Mouse (Mus musculus): ENCODE measurements around the gene Med26. TPM values are rescaled to one million over a fixed set of nuclear protein-coding genes. Genes with fewer than 3 reads are reported as not detected.

The Med26 gene
- 10 to 100 TPM; 12.0 to 13.2 TPM for total RNA-seq (2021)
- long read RNA-seq, experiment 1, partial matches to known transcripts = 0 of 1 reads
- long read RNA-seq, experiment 1, other reads (novel, unspliced or antisense) = 1 of 1 reads
- long read RNA-seq, experiment 2, transcript Med26-201 (3 exons, 2,997 nt) = major isoform, 9 of 16 reads
- long read RNA-seq, experiment 2, partial matches to known transcripts = 0 of 16 reads
- long read RNA-seq, experiment 2, other reads (novel, unspliced or antisense) = 7 of 16 reads

DNA sequence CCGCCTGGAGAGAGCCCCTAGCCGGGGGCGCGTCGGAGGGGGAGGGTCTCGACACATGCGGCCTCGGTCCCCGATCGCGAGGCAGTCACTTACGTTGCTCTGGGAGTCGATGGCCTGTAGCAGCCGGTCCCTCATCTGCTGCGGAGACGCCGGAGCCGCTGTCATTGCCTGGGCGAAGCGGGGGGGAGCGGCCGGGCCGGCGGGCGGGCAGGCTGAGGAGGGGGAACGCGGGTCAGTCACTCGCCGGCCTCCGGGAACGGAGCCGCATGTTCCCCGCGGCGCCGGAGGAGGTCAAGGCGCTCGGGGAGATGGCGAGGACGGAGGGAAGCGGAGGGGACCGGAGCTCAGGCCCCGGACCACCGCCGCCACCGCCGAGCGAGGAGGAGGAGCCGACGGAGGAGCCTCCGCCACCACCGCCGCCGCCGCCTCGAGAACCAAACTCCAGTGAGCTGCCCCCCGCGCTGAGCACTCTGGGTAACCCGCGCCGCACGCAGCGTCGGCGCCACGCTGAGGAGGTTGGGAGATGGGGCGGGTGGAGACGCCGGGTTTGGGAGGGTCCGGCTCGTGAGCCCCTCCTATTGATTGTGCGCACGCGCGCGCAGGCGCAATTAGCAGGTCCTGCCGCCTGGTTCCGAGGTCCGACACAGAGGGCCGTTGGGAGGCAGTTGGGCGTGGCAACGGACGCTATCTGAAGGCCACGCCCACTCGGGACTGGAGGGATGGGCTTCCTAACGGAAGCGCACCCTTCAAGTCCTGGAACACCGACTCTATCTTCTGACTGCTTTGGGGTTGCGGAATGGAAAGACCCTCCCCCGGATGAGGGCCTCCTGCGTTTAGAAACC, at the start of gene Med26:
Gene Med26, minus strand, starts transcription at position 469 of the 842 bp plus-strand sequence.
- peak; percentile 89 to 94 for DNase-seq (ENCODE audit: low spot score in 2 of 2)

- no peak for DNase-seq (ENCODE audit: low spot score in 2 of 2)
These were observed 42.1 kb upstream of the Med26 start for GRCm38 (mm10) chr8:72590198-72590597.

GRCm38 (mm10) chr8:72589286-72589685, 41.2 kb upstream of the Med26 start:
- DNase-seq (ENCODE audit: low spot score in 2 of 2) = no peak

DNA sequence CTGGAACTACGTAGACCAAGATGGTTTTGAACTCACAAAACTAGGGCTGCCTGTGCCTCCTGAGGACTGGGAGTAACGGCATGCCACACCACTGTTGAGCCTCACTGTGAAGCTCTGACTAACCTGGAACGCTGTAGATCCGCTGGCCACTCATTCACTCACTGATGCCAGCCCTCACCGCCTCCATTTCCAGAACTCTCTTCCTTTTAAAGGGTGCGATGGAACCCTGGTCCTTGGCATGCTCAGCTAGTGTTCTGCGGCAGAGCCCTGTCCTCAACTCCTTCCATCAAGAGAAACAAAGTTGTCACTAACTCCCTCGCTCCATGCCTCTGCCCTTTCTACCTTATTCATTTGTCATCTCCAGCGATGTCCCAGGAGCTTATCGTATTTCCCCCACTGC, 40.8 kb upstream of the Med26 start:
- no peak for DNase-seq (ENCODE audit: low spot score in 2 of 2)

DNA sequence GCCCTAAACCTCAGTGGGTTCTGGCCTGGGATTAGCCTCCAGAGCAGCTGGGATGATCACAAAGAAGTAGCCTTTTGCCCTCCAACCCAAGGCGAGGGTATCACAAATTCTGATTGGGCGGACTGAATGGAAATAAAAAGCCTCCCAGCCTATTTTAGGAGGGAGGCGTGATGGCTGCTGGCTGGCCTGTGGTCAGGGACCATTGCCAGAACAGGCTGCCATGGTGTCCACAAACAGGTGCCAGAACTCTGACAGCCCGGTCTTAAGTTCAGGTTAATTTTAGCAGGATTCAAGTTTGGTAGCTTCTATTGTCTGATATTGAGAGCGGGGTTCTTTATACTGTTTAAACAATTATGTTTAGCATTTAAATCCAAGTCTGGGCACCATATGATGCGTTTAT, 39.7 kb upstream of the Med26 start:
- no peak for DNase-seq (ENCODE audit: low spot score in 2 of 2)

- no peak for DNase-seq (ENCODE audit: low spot score in 2 of 2)
These were observed 36.3 kb upstream of the Med26 start for GRCm38 (mm10) chr8:72584390-72584789.

GRCm38 (mm10) chr8:72583056-72583771, 35.1 kb upstream of the Med26 start:
- DNase-seq (ENCODE audit: low spot score in 2 of 2) = no peak

DNA sequence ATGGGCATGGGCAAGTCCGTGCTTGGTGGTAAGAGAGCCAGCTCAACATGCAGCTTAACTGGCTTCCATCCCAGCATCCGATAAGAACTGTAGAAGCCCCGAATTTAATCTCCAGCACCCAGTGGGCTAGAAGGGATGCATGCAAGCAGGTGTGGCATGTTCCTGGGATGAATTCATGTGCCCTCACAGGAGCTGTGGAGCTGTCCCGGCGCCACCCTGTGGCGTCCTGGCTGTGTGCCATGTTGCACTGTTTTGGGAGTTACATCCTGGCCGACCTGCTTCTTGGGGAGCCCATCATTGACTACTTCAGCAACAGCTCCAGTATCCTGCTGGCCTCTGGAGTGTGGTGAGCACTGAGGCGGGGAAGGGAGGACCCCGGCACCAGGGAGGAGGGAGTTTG, 31.3 kb upstream of the Med26 start:
- no peak for DNase-seq (ENCODE audit: low spot score in 2 of 2)

- DNase-seq (ENCODE audit: low spot score in 2 of 2) = no peak
These were observed 29.9 kb upstream of the Med26 start for GRCm38 (mm10) chr8:72577941-72578340.

DNA sequence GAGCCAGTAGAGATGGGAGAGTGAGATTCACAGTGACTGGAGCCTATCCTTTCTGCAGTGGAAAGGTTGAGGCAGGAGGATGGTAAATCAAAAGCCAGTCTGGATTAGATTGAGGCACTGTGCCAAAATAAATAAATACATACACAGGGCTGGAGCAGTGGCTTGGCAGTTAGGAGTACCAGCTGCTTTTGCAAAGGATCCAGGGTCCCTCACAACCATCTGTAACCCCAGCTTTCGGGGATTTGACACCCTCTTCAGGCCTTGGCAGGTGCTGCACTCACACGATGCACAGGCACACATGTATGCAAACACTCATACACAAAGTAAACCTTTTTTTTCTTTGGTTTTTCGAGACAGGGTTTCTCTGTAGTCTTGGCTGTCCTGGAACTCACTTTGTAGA, 29.2 kb upstream of the Med26 start:
- no peak for DNase-seq (ENCODE audit: low spot score in 2 of 2)

DNA sequence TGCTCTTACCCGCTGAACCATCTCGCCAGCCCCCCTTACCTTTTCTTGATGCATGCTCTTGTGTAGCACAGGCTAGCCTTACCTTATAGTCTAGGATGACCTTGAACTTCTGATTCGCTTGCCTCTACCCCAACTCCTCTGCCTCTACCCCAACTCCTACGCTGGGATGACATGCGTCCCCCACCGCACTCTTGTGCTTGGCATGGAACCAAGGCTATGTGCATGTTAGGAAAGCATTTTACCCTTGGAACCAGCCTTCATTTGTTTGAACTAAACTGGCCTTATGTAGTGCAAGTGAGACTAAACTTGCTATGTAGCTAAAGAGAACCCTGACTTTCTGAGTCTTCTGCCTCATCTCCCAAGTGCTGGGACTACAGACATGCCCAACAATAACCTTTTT, 27.8 kb upstream of the Med26 start:
- DNase-seq (ENCODE audit: low spot score in 2 of 2) = no peak

- no peak for DNase-seq (ENCODE audit: low spot score in 2 of 2)
These were observed 25.4 kb upstream of the Med26 start for GRCm38 (mm10) chr8:72573450-72573849.

GRCm38 (mm10) chr8:72572507-72572906, 24.4 kb upstream of the Med26 start:
- DNase-seq (ENCODE audit: low spot score in 2 of 2) = no peak

DNA sequence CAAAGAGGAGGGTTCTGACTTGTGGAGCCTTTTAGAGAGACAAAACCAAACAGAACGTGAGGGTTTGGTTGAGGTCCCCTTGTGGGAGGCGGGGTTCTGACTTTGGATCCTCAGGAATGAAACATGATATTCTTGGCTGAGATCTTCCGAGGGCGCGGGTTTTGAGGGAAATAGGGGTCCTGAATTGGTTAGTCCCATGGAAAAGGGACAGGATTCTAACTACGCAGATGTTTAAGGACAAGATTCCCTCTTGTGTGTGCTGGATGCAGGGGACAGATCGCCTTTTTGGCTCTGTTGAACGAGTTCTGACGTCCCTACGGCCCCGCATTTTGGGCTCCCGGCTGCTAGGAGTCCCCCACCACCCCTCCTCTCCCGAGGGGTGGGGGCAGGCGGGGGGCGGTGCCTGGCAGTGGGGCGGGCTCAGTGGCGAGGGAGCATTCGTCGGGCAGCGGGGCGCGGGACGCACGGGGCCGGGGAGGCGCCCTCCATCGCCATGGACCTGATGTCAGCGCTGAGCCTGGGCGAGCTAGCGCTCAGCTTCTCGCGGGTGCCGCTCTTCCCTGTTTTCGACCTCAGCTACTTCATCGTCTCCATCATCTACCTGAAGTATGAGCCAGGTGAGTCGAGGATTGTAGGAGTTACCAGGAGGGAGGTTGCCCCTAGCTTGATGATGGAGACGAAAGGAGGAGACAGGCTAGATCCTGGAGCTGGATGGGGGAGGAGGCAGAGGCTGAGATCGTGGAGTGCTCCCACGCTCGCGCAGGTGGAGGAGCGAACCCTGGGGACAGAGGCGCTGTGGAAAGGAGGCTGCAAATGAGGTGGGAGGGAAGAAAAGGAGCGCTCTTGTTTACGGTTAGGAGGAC, 23.8 kb upstream of the Med26 start, which contains the start of gene Tmem38a:
Gene Tmem38a, plus strand, starts transcription at position 445 of the 863 bp plus-strand sequence.
- peak; percentile 53 to 68 for DNase-seq (ENCODE audit: low spot score in 2 of 2)

- DNase-seq (ENCODE audit: low spot score in 2 of 2) = peak; percentile 92 to 93
These were observed 22.9 kb upstream of the Med26 start, which contains the start of gene Smim7 for GRCm38 (mm10) chr8:72570633-72571610. Gene Smim7, minus strand, starts transcription at chr8:72571088.

DNA sequence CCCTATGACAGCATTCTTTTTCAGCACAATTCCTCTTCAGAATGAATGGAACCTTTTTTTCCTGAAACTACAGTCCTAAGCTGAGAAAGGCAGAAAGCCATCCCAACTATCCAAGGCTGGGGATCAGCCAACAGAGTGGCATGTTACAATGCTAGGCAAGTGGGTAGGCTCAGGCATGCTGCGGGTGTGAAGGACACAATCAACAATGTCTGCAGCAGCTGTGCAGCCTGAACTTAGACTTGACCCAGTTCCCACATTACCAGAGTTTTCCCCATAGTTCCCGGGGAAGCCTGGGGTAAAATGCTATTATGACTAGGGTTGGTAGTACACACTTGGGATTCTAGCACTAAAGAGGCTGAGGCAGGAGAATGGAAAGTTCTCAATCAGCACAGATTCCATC, 17.9 kb upstream of the Med26 start:
- DNase-seq (ENCODE audit: low spot score in 2 of 2) = no peak

- DNase-seq (ENCODE audit: low spot score in 2 of 2) = no peak
These were observed 13.1 kb upstream of the Med26 start for GRCm38 (mm10) chr8:72561111-72561689.

GRCm38 (mm10) chr8:72555770-72556169, 7.7 kb upstream of the Med26 start:
- DNase-seq (ENCODE audit: low spot score in 2 of 2) = no peak

DNA sequence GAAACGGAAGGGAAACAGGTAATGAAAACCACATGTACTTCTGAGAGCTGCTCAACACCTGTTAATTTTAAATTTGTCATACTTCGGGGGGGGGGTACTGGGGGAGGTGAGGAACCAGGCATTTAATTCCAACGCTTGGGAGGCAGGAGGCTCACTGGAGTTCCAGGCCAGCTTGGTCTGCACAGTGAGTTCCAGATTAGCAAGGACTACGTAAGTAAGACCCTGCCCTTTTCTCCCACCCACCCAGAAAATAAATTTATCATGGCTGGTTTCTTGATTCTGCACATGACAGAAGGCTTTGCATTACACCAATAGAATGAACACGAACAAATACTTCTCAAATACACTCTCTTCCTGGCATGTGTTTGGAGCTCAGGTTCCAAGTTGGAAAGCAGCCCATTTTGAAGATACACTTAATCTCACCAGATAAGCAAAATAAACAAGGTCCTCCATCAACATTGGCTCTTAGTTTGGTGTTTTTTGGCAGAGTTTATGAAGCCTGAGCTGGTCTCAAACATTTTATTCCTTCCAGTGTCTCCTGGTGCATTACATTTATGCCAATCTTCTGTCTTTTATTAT, 1.3 kb upstream of the Med26 start:
- no peak for DNase-seq (ENCODE audit: low spot score in 2 of 2)

Data from adrenal gland, postnatal 4 days (tissue).